Mouse (Mus musculus) heart, postnatal 25 days (tissue): ENCODE data around the gene Prss33. TPM values are rescaled to one million over a fixed set of nuclear protein-coding genes. Genes with fewer than 3 reads are reported as not detected.
"Not testable (repeated sequence)": the region's sequence is repeated elsewhere in the genome, so short reads cannot be mapped to it uniquely, and the experiment has no call there.

ENCODE experiments used
- DNase-seq: peaks from one replicate; pipeline ENCODE4 v3.0.0; 2022; ENCODE audit warnings: low spot score
- intact Hi-C: fragments of 180-260 bp; cut with DNase I; formaldehyde crosslinking; loops from one replicate; pipeline ENCODE4 v1.15.1; 2025
- total RNA-seq, 2 experiments: library from RNA; stranded (reverse); gene quantifications; 2 replicates each; pipeline ENCODE4 v1.2.3; 2021

Gene Prss33
- total RNA-seq, result not detected

DNA sequence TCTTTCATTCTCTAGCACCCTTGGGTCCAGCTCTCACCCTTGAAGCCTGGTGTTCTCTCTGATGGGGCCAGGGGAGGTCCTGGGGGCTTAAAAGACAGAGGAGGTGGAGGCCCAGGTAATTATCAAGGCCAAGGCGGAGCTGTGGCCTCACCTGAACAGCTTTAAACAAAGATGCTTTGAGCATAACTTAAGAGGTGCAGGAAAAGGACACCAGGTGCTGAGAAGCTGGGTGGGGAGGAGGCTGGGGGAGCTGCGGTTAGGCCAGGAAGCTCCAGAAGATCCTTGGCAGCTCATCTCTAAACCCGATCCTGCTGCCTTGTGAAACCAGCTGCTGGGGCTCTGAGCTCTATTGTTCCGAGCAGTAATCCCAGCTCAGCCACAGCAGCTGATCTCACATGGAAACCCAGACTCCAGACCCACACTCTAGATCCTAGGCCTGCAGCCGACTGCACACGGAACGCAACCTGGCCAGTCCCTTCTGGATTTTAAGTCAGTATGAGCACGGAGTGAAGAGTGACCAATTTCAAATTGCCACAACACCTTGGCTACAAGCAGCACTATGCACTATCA, at the start of gene Prss33:
Gene Prss33 (minus strand): TSS at position 51 of the 570 bp plus-strand sequence.
- intact Hi-C loops, result no loop called here
- DNase-seq, result no peak

GRCm38 (mm10) chr17:23880576-23880975, 44.7 kb upstream of the Prss33 start, which contains the start of the genes Dcpp1 and Dcpp2:
Dcpp1 (plus strand) TSS chr17:23880876.
Dcpp2 (plus strand) TSS chr17:23880880.
- DNase-seq, intact Hi-C loops: not testable (repeated sequence)

- intact Hi-C loops, result no loop called here
- no peak for DNase-seq
These were observed 41.3 kb upstream of the Prss33 start for GRCm38 (mm10) chr17:23877166-23877565.

DNA sequence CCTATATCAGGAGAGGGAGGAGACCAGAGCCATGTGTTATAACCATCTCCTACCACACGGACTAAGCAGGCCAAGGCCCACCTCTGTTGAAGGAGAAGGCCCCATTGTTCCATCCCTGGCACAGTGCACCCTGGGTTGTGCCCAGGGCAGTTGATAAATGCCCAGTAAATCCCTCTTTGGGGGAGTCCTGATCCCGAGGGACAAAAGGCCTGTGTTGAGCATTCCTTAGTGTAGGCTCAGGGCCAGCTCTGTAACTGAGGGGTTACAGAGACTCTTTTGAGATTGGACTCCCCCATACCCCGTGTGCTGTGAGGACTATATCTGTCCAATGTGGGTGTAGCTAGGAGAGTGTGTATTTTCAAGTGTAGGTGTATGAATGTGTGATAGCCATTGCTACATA, 40.9 kb upstream of the Prss33 start:
- intact Hi-C loops, result no loop called here
- DNase-seq, result no peak

DNA sequence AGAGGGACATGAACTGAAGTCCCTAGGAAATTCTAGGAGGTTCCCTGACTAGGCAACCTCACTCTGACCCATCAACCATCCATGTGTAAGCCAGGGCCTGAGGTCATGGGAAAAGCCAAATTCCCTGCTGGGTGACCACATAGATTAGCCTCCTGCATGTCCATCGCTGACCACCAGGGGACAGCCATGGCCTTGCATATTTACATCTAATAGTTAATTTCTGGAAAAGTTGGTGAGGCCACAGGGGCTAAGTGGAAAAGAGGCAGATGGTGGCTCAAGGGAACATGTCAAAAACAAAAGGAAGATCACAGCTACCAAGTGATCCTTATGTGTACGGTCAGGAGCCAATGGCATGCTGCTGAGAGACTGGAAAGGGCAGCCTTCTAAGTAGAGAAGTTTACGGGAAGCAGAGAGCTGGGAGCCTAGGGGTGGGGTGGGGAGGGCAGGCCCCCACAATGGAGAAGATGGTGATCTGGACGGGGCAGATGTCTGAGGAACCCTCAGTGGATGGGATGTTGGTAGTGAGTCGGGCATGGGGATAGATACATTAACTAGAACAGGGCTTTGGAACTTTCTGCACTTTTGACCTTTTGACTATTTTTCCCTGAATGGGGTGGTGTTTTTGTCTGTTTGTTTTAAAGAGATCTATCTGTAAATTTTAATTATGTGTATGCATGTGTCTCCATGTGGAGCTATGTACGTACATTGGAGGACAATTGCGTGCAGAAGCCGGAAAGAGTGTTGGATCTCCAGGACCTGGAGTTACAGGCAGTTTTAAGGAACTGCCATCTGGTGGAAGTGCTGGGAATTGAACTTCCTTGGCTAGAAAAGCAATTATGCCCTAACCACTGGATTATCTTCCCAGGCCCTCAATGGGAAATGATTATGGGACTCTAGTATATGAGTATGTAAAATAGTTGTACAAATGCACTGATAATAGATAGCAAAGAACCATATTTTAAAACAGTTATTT, 38.3 kb upstream of the Prss33 start:
- intact Hi-C loops, result loop anchor here (1.0 kb wide), 1 partner anchor 86 kb away; no protein-coding TSS in a partner anchor
- no peak for DNase-seq

DNA sequence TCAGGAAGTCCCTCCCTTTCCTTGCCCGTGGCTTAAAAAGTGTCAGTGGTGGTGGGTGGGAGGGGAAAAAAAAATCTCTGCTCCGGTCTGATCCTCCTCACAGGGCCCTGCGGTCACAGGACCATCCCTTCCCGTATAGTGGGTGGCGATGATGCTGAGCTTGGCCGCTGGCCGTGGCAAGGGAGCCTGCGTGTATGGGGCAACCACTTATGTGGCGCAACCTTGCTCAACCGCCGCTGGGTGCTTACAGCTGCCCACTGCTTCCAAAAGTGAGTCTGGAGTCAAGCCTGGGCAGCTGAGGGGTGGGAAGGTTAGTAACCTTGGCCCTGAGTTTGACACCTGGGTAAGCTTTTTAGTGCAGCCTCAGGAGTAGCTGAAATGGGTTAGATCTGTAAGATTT, 32.7 kb upstream of the Prss33 start:
- intact Hi-C loops, result no loop called here
- no peak for DNase-seq

DNA sequence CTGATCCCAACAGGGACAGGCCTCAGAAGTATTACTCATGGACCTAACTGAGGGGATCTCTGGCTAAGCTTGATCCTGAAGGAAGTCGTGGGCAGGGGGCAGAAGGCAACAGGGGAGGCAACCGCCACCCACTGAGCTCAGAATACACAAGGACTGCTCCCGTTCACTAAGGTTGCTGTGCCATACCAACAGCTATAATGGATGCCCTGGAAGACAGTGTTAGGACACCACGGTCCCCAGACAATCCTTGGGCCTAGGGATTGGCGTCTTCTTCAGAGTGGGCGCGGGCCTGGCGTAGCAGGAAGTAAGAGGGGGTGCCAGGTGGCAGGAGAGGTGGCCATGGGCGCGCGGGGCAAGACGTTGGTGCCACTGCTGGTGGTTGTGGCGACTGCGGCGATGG, 31.9 kb upstream of the Prss33 start, which contains the start of gene Prss21:
Gene Prss21 (plus strand): TSS at position 301 of the 400 bp plus-strand sequence.
- intact Hi-C loops, result no loop called here

GRCm38 (mm10) chr17:23862926-23863325, 27.1 kb upstream of the Prss33 start:
- intact Hi-C loops, result no loop called here
- no peak for DNase-seq

More for the DNA sequence above, 31.9 kb upstream of the Prss33 start, which contains the start of gene Prss21:
- DNase-seq, result no peak

DNA sequence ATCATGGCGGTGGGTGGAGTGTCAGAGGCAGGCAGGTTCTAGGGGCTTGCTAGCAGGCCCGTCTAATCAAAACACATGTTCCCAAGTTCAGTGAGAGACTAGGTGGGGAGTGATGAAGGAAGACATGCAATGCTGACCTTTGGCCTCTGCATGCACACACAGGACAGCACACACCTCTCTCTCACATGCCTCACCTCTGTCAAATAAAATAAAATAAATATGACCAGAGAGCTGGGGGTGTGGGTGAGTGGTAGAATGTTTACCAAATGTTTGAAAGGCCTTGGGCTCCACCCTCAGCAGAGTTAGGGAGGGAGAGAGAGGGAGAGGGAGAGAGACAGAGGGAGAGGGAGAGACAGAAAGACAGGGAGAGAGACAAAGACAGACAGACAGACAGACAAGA, 22.1 kb upstream of the Prss33 start:
- intact Hi-C loops, result no loop called here
- no peak for DNase-seq

- intact Hi-C loops, result no loop called here
- DNase-seq, result no peak
These were observed 21.3 kb upstream of the Prss33 start for GRCm38 (mm10) chr17:23857193-23857592.

- intact Hi-C loops, result no loop called here
These were observed 18.4 kb upstream of the Prss33 start for GRCm38 (mm10) chr17:23854229-23854765.

GRCm38 (mm10) chr17:23853292-23853691, 17.4 kb upstream of the Prss33 start:
- intact Hi-C loops, result no loop called here
- DNase-seq, result no peak

More at GRCm38 (mm10) chr17:23854229-23854765, 18.4 kb upstream of the Prss33 start:
- DNase-seq, result no peak

GRCm38 (mm10) chr17:23850853-23851749, 15.2 kb upstream of the Prss33 start:
- DNase-seq, result no peak
- intact Hi-C loops, result loop anchor here (1.0 kb wide), 1 partner anchor 109 kb away; no protein-coding TSS in a partner anchor

DNA sequence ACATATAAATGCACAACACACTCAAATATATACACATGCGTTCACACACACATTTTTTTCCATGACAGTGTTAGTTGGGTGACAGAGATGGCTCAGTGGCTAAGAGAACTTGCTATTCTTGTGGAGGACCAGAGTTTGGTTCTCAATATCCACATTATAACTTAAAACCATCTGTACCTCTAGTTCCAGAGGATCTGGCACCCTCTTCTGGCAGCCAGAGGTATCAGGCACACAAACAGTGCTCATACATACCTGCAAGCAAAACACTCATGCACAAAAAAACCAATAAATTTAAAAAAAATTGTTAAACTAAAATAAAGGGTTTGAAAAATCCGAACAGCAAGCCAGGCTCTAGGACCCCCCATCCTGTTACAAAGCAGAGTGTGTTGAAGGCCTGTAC, 14.2 kb upstream of the Prss33 start:
- intact Hi-C loops, result no loop called here
- DNase-seq, result no peak

DNA sequence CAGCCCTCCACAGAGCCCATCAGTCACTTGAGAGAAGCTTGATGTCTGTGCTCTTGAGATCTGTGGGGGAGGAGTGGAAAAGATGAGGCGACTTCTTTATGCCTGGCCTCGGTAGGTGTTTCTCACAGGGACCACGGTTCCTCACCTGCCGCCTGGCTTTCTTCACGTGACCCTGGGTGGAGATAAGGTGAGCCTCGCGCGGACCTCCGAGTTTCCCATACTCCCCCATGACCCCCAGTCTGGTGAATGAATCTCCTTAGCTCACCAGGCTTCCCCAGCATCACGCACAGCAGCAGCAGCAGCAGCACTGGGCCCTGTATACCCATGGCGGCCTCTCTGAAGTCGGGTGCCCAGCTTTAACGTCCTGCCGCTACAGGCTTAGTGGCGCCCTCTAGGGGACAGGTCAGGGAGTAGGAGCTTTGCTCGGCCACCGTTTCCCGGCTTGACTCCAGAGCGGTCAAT, 8.0 kb upstream of the Prss33 start, which contains the start of the genes Prss32 and Prss41:
Gene Prss32 (plus strand): TSS at position 44 of the 462 bp plus-strand sequence.
Gene Prss41 (minus strand): TSS at position 361 of the 462 bp plus-strand sequence.
- intact Hi-C loops, result loop anchor here (5.0 kb wide), 1 partner anchor 97 kb away; the partner anchor contains the start of gene Kremen2
- DNase-seq, result no peak

DNA sequence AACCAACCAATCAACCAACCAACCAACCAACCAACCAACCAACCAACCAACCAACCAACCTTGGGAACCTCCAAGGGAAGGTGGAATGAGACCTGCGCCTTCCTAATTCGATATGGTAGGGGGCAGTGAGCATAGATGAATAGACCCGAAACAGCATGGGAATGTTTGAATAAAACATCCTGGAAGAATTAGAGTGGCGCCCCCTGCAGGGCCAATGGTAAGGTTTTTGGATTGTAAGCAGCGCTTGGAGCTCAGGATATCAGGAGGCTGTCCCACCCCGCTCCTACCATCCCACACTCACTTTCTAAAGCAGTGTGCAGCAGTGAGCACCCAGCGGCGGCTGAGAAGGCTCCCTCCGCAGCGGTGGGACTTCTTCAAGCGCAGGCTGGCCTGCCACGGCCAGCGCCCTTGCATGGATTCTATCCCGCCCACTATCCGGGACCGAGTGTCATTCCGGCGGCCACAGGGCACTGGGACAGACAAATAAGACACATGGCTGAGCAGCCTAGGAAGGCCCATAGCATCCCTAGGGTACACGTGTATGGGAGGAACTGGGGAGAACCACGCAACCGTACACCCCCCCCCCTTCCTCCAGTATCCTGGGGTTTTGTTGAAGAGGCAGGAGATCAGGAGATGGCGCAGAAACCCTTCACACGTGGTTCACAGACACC, 7.4 kb upstream of the Prss33 start:
- no peak for DNase-seq
- intact Hi-C loops, result loop anchor here (5.0 kb wide), 1 partner anchor 96 kb away; the partner anchor contains the start of gene Kremen2

- intact Hi-C loops, result loop anchor here (2.0 to 5.0 kb wide), 2 partner anchors 64 to 94 kb away; partner anchors contain the start of gene Kremen2
- no peak for DNase-seq
These were observed 5.3 kb upstream of the Prss33 start for GRCm38 (mm10) chr17:23841145-23841544.

DNA sequence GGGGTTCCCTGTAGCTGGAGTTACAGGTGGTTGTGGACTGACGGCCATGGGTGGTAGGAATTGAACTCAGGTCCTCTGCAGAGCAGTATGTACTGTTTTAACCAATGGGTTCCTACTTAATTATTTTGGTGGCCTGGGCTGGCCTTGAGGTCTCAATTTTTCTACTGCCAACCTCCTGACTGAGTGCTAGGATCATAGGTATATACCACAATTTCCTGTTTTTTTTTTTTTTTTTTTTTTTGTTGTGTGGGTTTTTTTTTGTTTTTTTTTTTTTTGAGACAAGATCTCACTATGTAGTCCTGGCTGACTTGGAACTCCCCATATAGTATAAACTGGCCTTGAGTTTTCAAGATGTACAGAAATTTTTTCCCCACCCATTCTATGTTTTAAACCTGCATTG, 4.7 kb downstream of the Prss33 start:
- no peak for DNase-seq
- intact Hi-C loops, result no loop called here
